Mouse (Mus musculus) layer of hippocampus, adult 8-10 months (tissue): ENCODE results near the gene Gpr180. TPM values are rescaled to one million over a fixed set of nuclear protein-coding genes. Genes with fewer than 3 reads are reported as not detected.
"Not testable (repeated sequence)": the region's sequence is repeated elsewhere in the genome, so short reads cannot be mapped to it uniquely, and the experiment has no call there.

Experiments
- DNase-seq, 2 experiments: peaks; one replicate each; pipeline ENCODE4 v3.0.0; 2022; ENCODE audit warnings: low spot score in 2 of 2
- total RNA-seq, 4 experiments: library from RNA; stranded (reverse); gene quantifications; 2 replicates each; pipeline ENCODE4 v1.2.4; 2022

Gpr180 gene
- total RNA-seq: 10 to 100 TPM; 22.0 to 25.2 (median 23.0) TPM

- peak; percentile 92 to 96 for DNase-seq
These were observed at the start of gene Gpr180 for GRCm38 (mm10) chr14:118136744-118137452. Gene Gpr180, plus strand, starts transcription at chr14:118137158.

GRCm38 (mm10) chr14:118088437-118089207, 48.3 kb upstream of the Gpr180 start:
- DNase-seq: no peak

DNA sequence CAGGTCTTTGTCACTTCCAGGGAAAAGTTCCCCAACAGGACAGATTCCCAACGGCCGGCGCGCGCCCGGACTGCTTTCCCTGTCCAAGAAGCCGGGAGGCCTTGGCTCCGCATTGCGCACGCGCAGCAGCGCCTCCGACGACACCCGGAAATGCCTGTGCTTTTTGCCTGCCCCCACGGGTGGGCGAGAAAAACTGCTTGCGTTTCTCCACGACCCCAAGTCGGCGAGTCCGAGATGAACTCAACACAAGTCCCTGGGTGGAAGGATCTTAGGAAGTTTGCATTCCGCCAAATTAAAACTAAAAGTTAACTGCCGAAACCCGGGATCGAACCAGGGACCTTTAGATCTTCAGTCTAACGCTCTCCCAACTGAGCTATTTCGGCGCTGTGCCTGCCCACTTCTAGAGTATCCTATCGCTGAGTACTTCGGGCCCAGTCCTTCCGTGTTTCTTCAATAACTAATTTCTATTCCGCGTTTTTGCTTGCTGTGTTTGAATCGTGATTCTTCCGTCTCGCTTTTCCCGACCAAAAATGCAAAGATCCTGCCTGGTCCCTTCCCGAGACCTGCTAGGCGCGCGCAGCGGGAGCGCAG, 47.6 kb upstream of the Gpr180 start:
- peak; percentile 87 to 90 for DNase-seq

GRCm38 (mm10) chr14:118089806-118090392, 47.1 kb upstream of the Gpr180 start:
- no peak for DNase-seq

DNA sequence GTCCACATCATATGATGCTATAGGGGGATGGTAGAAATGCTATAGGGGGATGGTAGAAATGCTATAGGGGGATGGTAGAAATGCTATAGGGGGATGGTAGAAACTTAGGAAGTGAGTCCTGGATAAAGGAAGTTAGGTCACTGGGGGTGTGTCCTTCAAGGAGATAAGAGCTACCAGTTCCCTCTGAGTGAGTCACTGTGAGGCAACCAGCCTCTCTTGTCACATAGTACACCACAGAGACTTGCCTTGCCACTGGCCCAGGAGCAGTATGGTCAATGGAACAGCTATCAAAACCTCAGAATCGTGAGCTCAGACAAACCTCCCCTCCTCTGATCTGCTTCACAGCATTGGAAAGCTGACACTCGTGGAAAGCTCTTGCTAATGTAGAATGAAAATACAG, 38.7 kb upstream of the Gpr180 start:
- no peak for DNase-seq

- DNase-seq: no peak
These were observed 35.5 kb upstream of the Gpr180 start for GRCm38 (mm10) chr14:118101227-118101990.

DNA sequence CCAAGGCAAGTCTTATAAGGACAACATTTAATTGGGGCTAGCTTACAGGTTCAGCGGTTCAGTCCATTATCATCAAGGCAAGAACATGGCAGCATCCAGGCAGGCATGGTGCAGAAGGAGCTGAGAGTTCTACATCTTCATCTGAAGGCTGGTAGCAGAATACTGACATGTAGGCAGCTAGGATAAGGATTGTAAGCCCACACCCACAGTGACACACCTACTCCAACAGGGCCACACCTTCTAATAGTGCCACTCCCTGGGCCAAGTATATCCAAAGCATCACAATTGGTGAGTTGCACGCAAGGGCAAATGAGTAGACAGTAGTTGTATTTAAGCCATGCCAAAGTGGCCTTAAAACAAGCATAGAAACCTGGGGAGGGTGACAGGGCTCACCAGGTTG, 29.5 kb upstream of the Gpr180 start:
- not testable (repeated sequence) for DNase-seq

GRCm38 (mm10) chr14:118113116-118113515, 23.8 kb upstream of the Gpr180 start:
- no peak for DNase-seq

GRCm38 (mm10) chr14:118124129-118124528, 12.8 kb upstream of the Gpr180 start:
- no peak for DNase-seq

- DNase-seq: no peak
These were observed 12.2 kb upstream of the Gpr180 start for GRCm38 (mm10) chr14:118124771-118125170.

DNA sequence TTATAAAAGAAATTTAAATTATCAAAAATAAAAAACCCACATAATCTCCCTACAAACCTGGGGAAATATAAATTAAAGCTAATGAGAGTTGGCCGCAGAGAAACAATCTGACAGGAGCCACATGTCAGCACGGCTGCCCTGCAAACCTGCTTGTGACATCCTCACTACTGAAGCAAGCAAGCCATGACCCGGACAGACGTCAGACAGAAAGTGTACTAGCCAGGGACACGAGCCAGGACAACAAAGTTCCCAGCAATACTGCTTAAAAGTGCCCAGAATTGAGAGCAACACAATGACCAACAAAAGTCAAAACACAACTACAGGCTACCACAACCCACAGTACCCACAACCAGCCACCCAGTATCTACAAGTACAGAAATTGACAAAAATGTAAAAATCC, 10.7 kb upstream of the Gpr180 start:
- no peak for DNase-seq

GRCm38 (mm10) chr14:118131472-118131871, 5.5 kb upstream of the Gpr180 start:
- no peak for DNase-seq

GRCm38 (mm10) chr14:118131931-118132641, 4.9 kb upstream of the Gpr180 start:
- DNase-seq: no peak

- DNase-seq: peak; percentile 98 to 99
These were observed 4.3 kb upstream of the Gpr180 start, which contains the start of gene Tgds for GRCm38 (mm10) chr14:118132642-118132977. Gene Tgds, minus strand, starts transcription at chr14:118132755.

- no peak for DNase-seq
These were observed 529 bp downstream of the Gpr180 start for GRCm38 (mm10) chr14:118137487-118137886.

DNA sequence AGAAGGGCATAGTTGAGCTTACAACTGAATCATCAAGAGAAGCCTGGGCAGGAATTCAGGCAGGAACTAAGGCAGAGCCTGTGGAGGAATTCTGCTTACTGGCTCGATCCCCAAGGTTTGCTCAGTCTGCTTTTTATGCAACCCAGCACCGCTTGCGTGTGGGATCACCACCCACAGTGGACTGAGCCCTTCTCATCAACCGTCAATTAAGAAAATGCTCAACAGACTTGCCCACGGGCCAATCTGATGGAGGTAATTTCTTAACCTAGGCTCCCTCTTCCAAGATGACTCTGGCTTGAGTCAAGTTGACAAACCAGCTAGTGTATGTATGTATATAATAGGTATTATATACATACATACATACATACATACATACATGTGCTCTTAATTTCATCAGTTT, 5.3 kb downstream of the Gpr180 start:
- no peak for DNase-seq

DNA sequence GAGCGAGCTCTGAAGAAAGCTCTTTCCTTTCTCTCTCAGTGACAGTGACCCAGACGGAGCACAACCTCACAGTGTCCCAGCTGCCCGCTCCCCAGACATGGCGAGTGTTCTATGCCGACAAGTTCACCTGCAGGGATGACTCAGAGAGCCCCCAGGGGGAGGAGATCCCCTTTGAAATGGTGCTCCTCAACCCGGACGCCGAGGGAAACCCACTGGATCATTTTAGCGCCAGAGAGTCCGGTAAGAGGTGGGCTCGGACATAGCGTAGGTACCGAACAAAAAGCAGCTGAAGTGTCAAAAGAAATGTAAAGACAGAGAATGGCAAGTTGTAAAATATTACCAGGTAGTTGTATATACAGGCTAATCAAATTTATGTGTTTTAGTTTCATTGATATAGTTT, 11.1 kb downstream of the Gpr180 start:
- DNase-seq: no peak

GRCm38 (mm10) chr14:118148554-118148953, 11.6 kb downstream of the Gpr180 start:
- DNase-seq: no peak

DNA sequence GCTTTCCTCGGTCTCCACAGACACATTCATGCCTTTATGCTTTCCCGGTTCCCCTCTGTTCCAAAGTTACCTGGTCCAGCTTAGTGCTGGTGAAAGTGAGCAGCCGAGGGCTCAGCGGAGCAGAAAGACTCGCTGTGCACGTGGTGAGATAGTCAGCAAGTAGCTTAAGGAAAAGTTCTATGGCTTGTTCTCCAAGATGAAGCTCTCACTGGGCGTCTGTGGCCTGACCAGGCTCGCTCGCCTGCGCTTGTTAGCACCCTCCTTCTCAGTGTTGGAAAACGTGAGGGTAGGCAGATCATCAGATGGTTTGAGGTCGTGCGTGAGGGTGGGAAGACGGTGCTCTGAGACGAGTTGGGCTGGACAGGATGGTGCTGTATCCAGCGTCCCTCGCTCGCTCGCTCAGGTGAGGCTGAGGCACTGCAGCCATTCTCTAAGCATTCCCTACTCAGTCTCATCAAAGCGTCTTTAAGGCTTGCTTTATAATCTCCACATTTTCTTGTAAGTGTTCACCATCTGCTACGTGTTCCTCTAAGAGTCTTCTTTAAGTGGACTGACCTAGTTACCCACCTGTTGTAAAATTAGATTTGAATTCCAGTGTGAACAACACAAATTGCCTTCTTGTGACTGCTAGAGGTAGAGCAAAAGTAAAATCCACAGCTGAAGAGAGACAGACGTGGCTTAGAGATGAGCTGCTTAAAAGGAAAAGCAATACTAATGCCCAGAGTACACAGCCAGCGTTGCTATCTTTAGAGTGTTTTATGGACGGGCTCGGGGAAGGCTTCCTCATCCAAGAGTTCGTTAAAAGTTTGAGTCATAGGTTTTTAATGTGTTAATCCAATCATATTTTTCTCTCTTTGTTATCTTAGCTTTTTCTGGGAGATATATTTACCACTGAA, 13.9 kb downstream of the Gpr180 start:
- DNase-seq: no peak
